Mouse (Mus musculus) adrenal gland (tissue): ENCODE measurements around the gene Pax2.
"Not testable (repeated sequence)": the region's sequence is repeated elsewhere in the genome, so short reads cannot be mapped to it uniquely, and the experiment has no call there.

Experiments used
- intact Hi-C: fragments of 180-260 bp; cut with DNase I; formaldehyde crosslinking; loops from one replicate; pipeline ENCODE4 v1.15.1; 2025

The Pax2 gene

DNA sequence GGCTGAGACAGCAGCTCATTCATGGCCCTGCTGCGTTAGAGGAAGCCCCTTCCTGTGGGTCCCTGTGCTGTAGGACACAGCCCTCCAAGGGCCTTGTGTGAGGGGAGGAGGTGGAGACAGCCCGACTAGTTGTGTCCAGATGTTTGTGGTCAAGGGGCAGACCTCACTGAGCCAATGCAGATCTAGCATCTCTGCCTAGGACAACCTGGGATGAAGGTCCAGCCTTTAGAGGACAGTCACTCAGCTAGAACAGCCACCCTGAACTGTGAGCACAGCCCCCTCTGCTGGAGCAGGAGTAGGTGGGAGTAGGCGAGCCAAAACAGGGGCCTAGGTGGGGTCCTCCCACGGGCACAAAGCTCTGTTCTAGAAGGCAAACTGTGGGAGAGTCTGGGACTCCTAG, 70.0 kb downstream of the Pax2 start:
- intact Hi-C loops = no loop called here

DNA sequence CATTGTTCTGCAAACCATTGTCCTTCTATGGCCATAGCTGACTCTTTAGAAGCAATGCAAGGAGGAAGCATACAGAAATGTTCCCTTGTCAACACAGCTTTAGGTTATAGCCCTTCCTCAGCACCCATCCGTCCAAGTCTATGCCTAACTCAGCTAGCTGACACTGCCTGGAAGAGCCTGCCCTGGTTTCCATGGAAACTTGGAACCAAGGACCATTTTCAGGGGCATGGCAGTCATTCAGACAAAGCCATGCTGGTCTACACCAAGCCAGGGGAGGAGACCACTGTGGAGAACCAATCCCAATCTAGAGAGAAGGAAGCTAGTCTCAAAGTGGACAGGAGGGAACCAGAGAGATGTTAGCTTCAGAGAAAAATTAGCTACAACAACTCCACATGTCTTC, 77.5 kb downstream of the Pax2 start:
- intact Hi-C loops = no loop called here

DNA sequence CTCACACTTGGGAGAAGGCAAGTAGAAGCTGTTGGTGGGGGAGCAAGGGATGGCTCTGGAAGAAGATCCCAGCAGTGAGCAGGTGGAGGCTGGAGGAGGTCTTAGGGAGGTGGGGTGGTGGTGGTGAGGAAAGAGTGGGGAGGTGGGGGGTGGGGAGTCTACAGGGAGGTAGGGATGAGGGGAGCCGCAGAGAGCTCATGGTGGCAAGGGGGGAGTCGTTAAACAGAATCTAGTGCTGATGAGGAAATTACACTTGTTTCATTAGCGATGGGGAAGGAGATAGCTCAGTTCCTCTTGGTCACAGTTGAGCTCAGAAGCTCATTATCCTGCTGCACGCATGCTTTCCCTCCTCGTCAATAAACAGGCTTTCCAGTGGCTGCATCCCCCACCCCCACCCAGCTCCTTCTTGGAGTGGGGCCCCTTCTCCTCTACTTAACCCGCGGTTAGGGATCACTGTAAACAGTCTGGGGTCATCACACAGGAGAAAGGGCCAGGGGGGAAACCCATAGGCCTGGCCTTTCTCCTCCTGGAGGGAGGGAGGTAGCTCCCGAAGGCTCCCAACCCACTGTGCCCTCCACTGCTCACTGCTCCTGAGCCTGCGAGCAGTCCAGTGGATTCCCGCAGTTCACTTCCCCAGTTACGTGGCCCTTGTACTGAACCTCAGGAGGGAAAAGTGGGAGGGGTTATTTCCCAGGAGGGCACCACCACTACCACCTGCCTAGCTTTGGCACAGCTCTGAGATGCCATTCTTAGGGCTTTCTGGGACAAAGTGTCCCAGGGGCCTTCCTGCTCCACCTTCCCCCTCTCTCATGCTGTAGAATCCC, 78.6 kb downstream of the Pax2 start:
- intact Hi-C loops = no loop called here

DNA sequence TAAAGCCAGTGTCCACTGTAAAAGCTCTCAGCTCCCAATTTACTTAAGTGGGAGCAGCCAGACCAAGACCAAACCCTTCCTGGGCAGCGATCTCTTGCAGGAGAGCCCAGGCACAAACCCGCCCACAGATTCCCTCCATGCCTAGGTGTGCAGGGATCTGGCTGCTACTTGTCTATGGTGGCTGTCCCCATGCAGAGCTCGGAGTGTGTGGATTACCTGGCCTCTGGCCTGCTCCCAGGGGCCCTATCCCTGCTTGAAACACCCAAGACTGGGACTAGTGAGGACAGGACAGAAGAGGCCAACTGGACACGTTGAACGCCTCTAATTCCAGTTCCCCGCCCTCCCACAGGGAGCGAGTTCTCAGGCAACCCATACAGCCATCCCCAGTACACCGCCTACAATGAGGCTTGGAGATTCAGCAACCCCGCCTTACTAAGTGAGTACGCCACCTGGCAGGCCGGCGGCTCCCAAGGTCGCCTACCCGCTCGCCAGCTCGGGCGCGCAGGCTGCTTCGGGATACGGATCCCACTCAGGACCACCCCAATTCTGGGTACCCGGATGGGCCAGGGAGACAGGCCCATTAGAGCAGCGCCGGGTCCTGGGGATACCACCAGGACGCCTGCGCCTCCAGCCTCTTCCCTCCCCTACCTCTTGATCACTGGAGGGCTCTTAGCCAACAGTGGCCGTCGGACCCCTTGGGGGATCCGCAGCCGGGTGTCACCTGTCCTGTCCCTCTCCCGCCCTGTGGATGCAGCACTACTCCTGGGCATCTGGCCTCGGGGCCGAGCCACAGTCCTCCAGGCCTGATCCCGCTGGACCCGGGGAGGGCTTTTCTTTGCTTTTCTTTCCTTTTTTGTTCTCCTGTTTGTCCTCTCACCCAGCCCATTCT, 79.4 kb downstream of the Pax2 start:
- intact Hi-C loops = no loop called here

DNA sequence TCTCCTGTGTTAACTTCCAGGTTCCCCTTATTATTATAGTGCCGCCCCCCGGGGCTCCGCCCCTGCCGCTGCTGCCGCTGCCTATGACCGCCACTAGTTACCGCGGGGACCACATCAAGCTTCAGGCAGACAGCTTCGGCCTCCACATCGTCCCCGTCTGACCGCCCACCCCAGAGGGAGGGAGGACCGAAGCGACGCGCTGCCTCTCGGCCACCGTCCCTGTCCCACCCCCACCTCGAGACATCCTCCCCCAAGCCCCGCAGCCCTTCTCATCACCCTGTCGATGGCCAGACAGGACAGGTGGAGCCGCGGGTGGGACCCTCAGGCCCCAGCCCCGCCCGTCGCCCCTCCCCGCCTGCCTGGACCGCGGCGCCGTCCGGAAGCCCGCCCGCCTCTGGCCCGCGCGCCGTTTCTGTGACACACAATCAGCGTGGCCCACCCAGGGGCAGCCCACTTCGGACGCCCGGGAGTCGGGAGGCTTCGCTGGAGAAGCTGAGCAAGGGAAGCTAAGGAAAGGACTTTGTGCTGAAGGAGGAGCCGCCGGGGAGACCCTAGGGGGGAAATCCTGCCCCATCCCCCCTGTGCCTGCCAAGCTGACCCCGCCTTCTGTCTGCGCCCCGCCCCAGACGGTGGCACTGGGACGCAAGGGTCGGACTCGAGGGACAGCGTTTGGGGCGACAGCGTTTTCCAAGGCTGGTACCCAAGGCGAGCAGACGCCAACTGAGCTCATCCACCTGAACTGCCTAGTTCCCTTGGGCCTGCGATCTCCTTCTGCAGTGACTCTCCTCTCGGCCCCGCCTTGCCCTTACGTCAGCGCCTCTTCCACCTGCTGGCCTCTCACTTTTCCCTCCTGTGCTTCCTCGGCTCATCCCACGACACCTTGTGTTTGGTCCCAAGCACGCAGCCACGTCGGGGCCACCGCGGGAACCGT, 80.4 kb downstream of the Pax2 start:
- intact Hi-C loops = no loop called here

DNA sequence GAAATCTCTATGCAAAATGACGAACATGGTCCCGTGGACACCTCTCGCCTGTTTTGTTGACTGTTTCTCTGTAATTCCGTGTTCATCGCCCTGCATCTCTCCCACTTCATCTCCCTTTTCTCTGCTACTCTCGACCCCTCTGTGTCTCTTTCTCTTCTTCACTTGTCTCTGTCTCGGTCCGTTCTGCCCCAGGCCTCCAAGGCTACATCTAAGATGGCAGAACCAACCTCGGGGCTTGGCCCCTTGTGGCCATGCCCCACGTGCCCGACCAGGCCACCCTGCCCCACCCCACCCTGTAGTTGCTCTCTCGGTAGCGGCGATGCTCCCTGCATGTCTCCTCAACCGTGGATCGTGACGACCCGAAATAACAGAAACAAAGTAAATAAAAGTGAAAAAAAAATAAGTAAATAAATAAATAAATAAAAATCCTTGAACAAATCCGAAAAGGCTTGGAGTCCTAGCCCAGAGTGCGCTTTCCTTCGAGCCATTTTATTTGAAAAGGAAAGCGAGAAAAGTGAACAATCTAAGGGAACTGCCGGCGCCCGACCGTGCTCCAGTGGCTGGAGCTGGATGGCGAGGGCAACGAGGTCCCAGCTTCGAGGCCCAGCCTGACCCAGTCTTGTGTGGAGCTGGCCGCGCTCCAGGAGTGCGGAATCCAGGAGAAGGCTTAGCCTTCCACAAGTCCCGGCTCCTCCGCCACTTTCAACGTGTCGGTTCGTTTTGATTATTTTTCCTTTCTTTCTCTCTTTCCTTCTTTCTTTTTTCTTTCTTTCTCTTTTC, 81.8 kb downstream of the Pax2 start:
- intact Hi-C loops = no loop called here

DNA sequence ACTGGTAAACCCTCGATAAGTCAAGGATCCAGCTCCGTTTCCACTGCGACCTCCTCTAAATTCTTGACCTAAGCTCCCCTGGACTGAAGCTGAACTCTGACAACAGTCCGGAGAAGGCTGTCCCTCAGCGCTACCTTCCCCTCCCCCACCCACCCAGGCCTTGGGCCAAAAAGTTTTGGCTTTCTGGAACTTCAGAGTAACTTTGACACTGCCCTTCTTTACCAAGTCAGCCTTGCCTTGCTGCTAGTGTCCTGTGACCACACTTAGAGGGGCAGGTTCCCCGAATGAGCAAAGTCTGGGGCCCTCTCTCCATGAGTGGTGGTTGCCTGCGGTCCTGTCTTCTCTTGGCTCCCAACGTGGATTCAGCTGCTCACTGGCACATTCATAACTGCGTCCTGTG, 82.5 kb downstream of the Pax2 start:
- intact Hi-C loops = no loop called here

DNA sequence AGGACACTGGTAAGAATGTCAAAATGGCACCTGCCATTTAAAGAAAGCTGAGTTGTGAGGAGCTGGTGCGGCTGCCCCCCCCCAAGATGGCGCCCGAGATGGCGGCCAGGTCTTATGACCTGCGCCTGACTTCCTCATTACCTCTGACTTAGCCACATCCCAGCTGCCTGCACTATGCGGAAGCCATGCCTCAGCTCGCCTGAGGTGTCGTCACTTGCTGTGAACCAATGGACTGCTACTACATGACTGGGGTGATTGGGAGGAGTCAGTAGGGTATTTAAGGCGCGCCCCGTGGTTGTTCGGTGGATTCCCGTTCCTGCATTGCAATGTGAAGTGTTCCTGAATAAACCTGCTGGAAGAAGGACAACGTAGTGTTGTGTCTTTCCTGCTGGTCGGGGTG, 86.8 kb downstream of the Pax2 start:
- intact Hi-C loops = not testable (repeated sequence)

DNA sequence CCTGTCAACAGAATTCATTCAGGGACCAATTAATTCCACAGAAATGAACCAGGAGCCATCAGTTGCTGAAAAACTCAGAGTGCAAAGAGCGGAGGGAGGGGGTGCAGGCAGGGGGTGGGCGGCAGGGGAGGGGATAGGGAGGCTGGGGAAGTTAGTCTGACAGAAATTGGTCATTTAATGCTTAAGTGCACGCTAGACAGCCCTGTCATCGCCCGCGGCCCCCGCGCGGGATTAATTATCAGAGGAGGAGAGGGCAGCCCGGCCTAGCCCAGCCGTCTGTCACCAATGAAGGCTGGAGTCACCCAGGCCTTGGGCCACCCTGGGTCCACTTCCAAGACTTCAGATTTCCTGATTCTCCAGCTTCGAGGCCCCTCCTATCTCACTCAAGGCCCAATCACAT, 93.6 kb downstream of the Pax2 start:
- intact Hi-C loops = no loop called here

DNA sequence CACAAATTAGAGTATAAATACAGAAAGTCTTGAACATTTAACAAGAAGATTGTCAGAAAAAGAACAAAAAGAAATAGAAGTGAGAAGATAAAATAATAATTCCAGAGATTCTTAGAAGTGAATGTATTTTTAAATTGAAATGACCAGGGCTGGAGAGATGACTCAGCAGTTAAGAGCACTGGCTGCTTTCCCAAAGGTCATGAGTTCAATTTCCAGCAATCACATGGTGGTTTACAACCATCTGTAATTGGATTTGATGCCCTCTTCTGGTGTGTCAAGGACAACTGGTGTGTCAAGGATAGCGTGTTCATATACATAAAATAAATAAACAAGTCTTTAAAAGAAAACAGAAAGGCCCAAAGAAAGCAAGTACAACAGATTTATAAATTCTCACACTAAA, 102.8 kb downstream of the Pax2 start:
- intact Hi-C loops = no loop called here

DNA sequence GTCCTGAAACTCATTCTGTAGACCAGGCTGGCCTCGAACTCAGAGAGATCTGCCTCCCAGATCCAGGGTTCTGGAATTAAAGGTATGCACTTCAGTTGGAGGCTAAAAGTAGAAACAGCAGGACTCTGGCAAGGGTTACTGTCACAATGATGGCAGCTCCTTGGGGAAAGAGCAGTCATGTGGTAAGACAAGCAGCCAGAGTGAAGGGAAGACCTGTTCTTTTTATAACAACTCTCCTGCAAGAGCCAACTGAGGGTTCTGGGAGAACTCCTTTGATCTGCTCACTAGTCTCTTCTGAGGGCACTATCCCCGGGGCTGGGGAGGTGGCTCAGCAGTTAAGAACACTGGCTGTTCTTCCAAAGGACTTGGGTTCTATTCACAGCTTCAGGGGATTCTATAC, 112.9 kb downstream of the Pax2 start:
- intact Hi-C loops = no loop called here

DNA sequence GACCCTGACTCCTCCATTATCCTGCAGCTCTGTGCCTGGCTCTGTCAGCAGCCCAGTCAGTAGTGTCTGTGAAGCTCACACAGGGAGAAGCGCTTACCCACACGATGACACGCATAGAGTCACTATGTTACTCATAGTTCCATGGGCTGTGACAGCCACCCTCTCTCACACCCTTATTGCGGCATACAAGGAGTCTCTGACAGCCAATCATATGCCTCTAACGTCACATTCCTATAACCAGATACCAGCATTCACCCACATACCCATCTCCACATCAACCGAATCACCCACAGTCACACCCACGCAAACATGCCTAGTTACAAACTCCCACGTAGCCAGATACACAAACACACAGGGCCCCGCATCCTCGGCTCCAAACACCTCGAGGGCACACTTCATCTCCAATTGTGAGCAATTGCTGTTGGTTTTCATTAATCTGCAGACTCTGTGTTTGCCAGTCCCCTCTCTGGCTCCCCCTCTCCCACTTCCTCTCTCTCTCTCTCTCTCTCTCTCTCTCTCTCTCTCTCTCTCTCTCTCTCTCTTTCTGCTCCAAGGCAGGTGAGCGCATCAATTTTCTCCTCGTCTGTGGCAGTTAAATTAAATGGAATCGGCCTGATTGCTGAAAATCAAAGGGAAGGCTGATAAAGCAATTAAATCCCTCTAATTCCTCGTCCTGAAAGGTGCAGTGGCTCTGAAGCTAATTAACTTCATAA, 118.5 kb downstream of the Pax2 start:
- intact Hi-C loops = no loop called here

DNA sequence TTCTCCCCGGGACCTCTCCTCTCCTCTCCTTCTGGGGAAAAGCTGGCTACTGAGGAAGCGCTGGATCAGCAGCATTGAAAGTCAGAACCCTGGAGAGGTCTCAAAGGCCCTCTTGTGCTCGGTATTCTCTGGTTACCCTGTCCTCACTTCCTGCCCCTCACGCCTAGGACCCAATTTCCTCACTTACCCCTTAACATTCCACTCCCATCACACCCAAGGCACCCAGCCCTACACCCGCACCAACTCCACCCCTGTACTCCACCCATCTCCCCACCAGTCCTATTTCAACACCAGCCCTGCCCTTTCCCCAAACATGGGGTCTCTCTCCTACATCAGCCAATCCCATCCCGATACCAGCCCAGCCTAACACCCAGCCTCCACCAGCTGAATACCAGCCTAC, 119.1 kb downstream of the Pax2 start:
- intact Hi-C loops = no loop called here

DNA sequence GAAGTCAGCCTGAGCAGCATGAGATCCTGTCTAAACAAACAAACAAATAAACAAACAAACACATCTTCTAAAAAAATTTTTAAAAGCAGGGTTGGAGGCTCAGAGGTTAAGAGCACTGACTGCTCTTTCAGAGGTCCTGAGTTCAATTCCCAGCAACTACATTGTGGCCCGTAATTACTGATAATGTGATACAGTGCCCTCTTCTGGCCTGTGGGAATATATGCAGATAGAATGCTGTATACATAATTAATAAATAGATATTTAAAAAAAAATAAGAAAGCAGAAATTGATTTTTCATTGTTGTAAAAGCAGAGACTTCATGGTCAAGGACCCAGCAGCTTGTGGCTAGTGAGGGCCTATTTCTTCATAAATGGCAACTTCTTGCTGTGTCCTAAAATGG, 119.9 kb downstream of the Pax2 start:
- intact Hi-C loops = no loop called here

DNA sequence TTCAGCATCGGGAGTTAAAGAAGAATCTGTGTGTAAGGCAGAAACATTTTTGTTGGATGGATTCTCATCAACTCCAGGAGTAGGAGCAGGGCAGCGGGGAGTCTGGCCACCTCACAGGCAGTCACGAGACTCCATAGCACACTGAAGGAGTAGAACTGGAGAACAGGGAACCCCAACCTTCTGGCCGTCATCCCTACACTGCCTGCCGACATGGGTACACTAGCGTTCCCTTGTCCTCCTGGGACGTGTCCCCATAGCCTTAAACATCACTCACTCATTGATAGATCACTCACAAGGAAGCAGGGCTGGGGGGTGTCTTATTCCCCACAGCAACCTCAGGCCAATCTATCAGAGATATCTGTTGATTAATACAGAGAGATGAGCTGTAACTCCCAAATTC, 120.7 kb downstream of the Pax2 start:
- intact Hi-C loops = no loop called here

DNA sequence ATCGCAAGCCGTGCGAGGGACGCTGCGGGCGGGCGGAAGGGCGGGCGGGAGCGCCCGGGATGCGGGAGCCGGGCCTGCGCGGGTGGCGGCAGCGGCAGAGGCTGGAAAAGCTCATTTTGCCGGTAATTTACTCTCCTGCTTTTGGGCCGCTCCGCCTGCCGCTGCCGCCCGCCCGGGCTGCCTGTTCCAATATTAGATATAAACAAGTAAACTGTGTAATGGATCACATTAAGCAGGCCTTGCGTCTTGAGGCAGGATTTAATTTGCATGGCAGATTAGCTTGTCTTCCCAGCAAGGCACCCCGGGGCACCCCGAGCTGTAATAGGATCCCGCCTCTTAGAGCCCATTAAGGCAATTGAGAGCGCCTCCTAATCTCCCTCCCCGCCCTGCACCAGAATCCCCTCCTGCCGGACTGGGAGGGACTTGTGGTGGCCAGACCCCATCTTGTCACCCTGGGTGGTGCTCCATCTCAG, 126.7 kb downstream of the Pax2 start:
- intact Hi-C loops = loop anchor here (10.0 kb wide), 1 partner anchor 198 kb away; no protein-coding TSS in a partner anchor

DNA sequence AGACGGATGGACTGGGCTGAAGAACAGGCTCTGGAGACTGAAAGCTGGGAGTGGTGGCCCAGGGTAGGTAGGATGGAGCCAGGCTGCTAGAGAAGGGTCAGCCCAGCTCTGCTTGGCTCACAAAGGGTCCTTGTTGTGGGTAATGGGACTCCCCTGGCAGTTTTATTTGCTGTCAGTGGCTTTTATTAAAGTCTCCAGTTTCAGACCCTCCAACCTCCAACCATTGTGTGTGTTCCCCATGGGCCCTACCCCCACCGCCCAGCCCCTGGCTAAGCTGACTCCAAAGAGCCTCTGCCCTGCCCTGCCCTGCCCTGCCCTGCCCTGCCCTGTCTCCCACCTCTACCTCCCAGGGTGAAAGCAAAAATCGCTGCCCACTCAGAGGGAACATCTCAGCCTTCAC, 128.5 kb downstream of the Pax2 start:
- intact Hi-C loops = loop anchor here (10.0 kb wide), 1 partner anchor 200 kb away; no protein-coding TSS in a partner anchor

DNA sequence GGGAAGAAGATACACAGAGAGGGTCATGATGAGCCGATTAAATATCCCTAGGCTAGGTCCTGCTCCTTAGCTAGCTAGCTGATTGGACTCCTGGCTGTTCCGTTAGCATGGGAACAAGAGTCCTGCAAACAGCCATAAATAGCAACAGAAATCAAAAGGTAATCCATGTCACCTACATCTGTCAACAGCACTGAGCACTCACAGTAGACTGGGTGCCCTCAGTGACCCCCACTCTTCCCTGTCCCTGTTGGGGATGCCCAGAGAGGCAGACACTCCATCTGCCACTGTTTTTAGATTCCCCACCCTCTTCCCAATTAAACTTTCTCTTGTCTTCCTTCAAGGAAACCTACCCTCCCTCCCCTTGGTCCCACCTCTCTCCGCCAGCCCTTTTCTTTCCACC, 130.6 kb downstream of the Pax2 start:
- intact Hi-C loops = loop anchor here (2.0 to 10.0 kb wide), 2 partner anchors 202 to 304 kb away; no protein-coding TSS in a partner anchor
